In genomic region chr5:63837115-63837514, GRCm38 (mm10) we compare ENCODE assay signal across 12 mouse cellular contexts. TPM values are rescaled to one million over a fixed set of nuclear protein-coding genes. Genes with fewer than 3 reads are reported as not detected.
DNase-seq lines count a peak whose midpoint lies in the region; ATAC-seq and TF ChIP-seq lines count a peak whose summit lies in the region.
"Had no signal": no experiment of that assay in that cellular context is flagged by ENCODE, and none has a peak within 500 bp of the region (broad histone marks: within the 10 kb centered on the region; RNA-seq: fewer than 3 reads in every experiment).

No protein-coding gene starts in this region.

- peak; percentile 21 for DNase-seq in thymus, adult 2 months
- no peak for DNase-seq in thymus, postnatal 0 days (ENCODE audit: low spot score)
- DNase-seq in induced T-regulatory cell, adult 2 months (ENCODE audit: low read depth), result peak; percentile 1
- DNase-seq in yolk sac, embryonic 10.5 days (ENCODE audit: low spot score), result peak; percentile 61
- no peak for DNase-seq in lung, postnatal 14 days
- DNase-seq in left cerebral cortex, adult 2 months (ENCODE audit: extremely low spot score in 1 of 2, low spot score in 2 of 2), result no peak
- DNase-seq: cerebellum, postnatal 36 days; kidney, postnatal 4 days; lung, adult 2 months had no signal

- intact Hi-C loops in left cerebral cortex, adult 2 months (cut with DNase I), result no loop called here

- H3K4me3 ChIP-seq in thymus, adult 2 months (ENCODE audit: control insufficient read depth, insufficient read depth, low read length), result no peak overlapping the region
- H3K4me3 ChIP-seq in left cerebral cortex, adult 2 months, result no peak overlapping the region
- H3K4me3 ChIP-seq: myocyte had no signal

- H3K27me3 ChIP-seq in thymus, adult 2 months (ENCODE audit: control insufficient read depth, insufficient read depth, low read length), result no peaks in the 10 kb centered on the region

- H3K36me3 ChIP-seq in thymus, adult 2 months (ENCODE audit: control insufficient read depth, insufficient read depth, low read length), result no peaks in the 10 kb centered on the region

- no peaks in the 10 kb centered on the region for H3K4me1 ChIP-seq in thymus, adult 2 months (replicated peaks; ENCODE audit: control insufficient read depth, insufficient read depth, low read length)

- TF ChIP-seq CTCF in thymus, adult 2 months (IDR thresholded peaks at IDR 0.05; ENCODE audit: borderline replicate concordance, control insufficient read depth, extremely low read depth, insufficient read depth, low read length, poor library complexity), result no peak
- TF ChIP-seq CTCF in left cerebral cortex, adult 2 months (IDR thresholded peaks at IDR 0.05), result no peak

- peak; percentile 79 for ATAC-seq in megakaryocyte, adult 5-6 weeks (ENCODE audit: poor library complexity, severe bottlenecking)
- ATAC-seq: hindbrain, postnatal 0 days had no signal

- 57% methylated on average over 5 of the region's 5 CpGs for WGBS in thymus, adult 2 months

- TF ChIP-seq POLR2A in thymus, adult 2 months (IDR thresholded peaks at IDR 0.05; ENCODE audit: control insufficient read depth, extremely low read depth, insufficient read depth, low read length, poor library complexity), result no peak

- H3K27ac ChIP-seq in thymus, adult 2 months (ENCODE audit: control insufficient read depth, insufficient read depth, low read length), result no peak overlapping the region
- H3K27ac ChIP-seq in left cerebral cortex, adult 2 months, result no peak overlapping the region
- H3K27ac ChIP-seq: hindbrain, postnatal 0 days had no signal

RNA-seq across cellular contexts. Expression of gene 0610040J01Rik, which starts 25.0 kb away (rescaled TPM):
- 1.2 and 1.8 TPM in 2 replicates for polyA plus RNA-seq in thymus, adult 2 months (2012; rRNA removed)
- polyA plus RNA-seq in thymus, postnatal 0 days (2015; fragmentation: Nextera tagmentation; extraction: Ambion mirVana), result 0.47 and 0.69 TPM in 2 replicates
- total RNA-seq in megakaryocyte, adult 5-6 weeks (2015), result 6.4 and 7.5 TPM in 2 replicates
- 4.1 and 4.9 TPM in 2 replicates for total RNA-seq in megakaryocyte, adult 5-6 weeks (2017)
- 1 to 10 TPM; 3.5 to 4.1 TPM for total RNA-seq in left cerebral cortex, adult 2 months (2021)
- polyA plus RNA-seq: myocyte had no signal

Comparison
In these comparisons a context has a peak if more than half of its experiments do, and no peak if none do; other contexts are left out.
1. DNase-seq: peak in thymus, adult 2 months (single experiment), induced T-regulatory cell, adult 2 months (single experiment) and yolk sac, embryonic 10.5 days (single experiment); none in thymus, postnatal 0 days (single experiment), lung, postnatal 14 days (single experiment) and left cerebral cortex, adult 2 months (0 of 2).